Mouse (Mus musculus) neural tube, embryonic 13.5 days (tissue): ENCODE results near the gene Plce1. TPM values are rescaled to one million over a fixed set of nuclear protein-coding genes. Genes with fewer than 3 reads are reported as not detected.

ENCODE experiments used
- ATAC-seq: fragments of 200-750 bp; cut with Nextera tagmentation; 2 replicates; pipeline ENCODE4 v1.8.0; 2017; ENCODE audit warnings: low read depth, mild to moderate bottlenecking, moderate TSS enrichment, moderate library complexity
- H3K27ac ChIP-seq: fragments of 300-500 bp; sonication (generic); replicated peaks from 2 replicates; pipeline ENCODE4 v1.5.1; 2015; ENCODE audit warnings: moderate library complexity, mild to moderate bottlenecking, inconsistent platforms
- H3K27me3 ChIP-seq: fragments of 300-500 bp; sonication (generic); 2 replicates; pipeline ENCODE4 v1.6.1; 2015; ENCODE audit warnings: mild to moderate bottlenecking, inconsistent platforms
- H3K36me3 ChIP-seq: fragments of 300-500 bp; sonication (generic); 2 replicates; pipeline ENCODE4 v1.6.1; 2015; ENCODE audit warnings: mild to moderate bottlenecking, inconsistent platforms
- H3K4me1 ChIP-seq: fragments of 300-500 bp; sonication (generic); replicated peaks from 2 replicates; pipeline ENCODE4 v1.6.1; 2015; ENCODE audit warnings: inconsistent platforms
- H3K4me2 ChIP-seq: fragments of 300-500 bp; sonication (generic); 2 replicates; pipeline ENCODE4 v1.6.1; 2015; ENCODE audit warnings: inconsistent platforms, mild to moderate bottlenecking, moderate library complexity
- H3K4me3 ChIP-seq: fragments of 300-500 bp; sonication (generic); 2 replicates; pipeline ENCODE4 v1.5.1; 2015; ENCODE audit warnings: mild to moderate bottlenecking, inconsistent platforms
- H3K9ac ChIP-seq: fragments of 300-500 bp; sonication (generic); 2 replicates; pipeline ENCODE4 v1.6.1; 2015; ENCODE audit warnings: moderate library complexity, mild to moderate bottlenecking, inconsistent platforms
- H3K9me3 ChIP-seq: fragments of 300-500 bp; sonication (generic); 2 replicates; pipeline ENCODE4 v1.6.1; 2016; ENCODE audit warnings: inconsistent platforms
- WGBS: fragments of 180-500 bp; shearing (Covaris S2); methylation state at CpG from one replicate; pipeline ENCODE4 v1.1.7; 2015; 5-methylcytosine and 5-hydroxymethylcytosine counted together
- polyA plus RNA-seq: library from polyadenylated mRNA; unstranded; fragments of >200 nt; fragmentation: Nextera tagmentation; extraction: Ambion mirVana; gene quantifications from 2 replicates; pipeline ENCODE4 v1.2.1, GENCODE M21; 2015

The Plce1 gene
- polyA plus RNA-seq, 1 experiment from 2014 or later = 5.2 TPM

DNA sequence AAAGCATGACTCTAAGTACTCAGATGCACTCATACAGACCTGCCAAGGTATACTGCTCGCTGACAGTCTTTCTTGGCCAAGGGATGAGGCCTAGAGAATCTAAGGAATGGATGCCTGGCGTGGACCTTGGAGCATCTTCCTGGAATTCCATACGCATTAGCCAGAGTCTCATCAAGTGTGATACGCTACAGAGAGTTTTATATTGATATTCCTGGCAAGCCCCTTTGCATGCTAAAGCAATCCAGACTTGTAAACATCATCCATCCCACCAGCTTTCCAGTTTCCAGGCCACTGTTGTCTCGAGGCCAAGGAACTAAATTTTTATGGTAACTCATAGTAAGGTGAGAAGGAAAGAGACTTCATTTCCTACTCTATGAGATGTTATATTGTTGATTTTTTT, 197.7 kb downstream of the Plce1 start:
- no peak overlapping the region for H3K4me2 ChIP-seq
- ATAC-seq = no peak
- H3K9ac ChIP-seq = no peak overlapping the region
- H3K9me3 ChIP-seq = no peaks in the 10 kb centered on the region
- no peak overlapping the region for H3K27ac ChIP-seq
- 95% methylated on average over 5 of the region's 5 CpGs for WGBS
- no peaks in the 10 kb centered on the region for H3K27me3 ChIP-seq
- H3K36me3 ChIP-seq = no peaks in the 10 kb centered on the region
- no peaks in the 10 kb centered on the region for H3K4me1 ChIP-seq
- H3K4me3 ChIP-seq = no peak overlapping the region

DNA sequence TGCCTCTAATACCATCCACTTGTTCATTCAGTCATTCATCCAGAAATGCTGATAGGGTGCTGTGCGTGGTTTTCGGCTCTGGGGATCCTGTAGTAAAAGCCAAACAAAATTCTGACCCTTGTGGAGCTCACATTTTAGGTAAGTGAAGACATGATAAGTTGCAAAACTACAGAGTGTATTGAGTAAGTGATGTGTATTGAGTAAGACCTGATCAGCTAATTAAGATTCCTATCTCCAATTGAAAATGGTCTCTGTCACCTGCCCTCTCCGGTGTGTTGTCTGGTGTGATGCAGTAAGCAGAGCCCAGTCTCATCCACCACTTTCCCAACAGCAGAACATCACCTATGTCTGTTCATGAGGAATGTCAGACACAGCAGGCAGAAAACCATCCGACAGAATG, 198.6 kb downstream of the Plce1 start:
- no peak for ATAC-seq
- Histone ChIP-seq H3K27ac (no peak overlapping the region), H3K4me3 (no peak overlapping the region), H3K36me3 (no peaks in the 10 kb centered on the region), H3K9ac (no peak overlapping the region), H3K9me3 (no peaks in the 10 kb centered on the region), H3K4me2 (no peak overlapping the region), H3K4me1 (no peaks in the 10 kb centered on the region), H3K27me3 (no peaks in the 10 kb centered on the region)
- 90% methylated on average over 4 of the region's 4 CpGs for WGBS

DNA sequence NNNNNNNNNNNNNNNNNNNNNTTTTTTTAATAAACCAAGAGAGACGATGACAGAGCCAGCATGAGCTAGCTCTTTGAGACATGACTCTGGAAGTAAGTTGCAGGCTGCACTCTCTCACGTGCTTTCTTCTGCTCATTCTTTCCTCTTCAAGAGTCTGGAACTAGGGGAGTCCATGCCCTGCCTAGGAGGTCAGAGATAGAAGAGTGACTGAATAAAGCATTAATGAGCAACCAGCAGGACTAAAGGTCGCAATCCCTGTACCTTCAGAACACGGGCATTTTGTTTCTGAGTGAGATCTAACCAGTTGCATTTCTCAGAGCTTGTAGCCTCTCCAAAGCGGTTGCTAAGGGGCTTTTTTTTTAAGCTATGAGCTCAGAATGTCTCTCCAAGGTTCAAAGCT, 206.4 kb downstream of the Plce1 start:
- Histone ChIP-seq H3K27me3 (no peaks in the 10 kb centered on the region), H3K9ac (no peak overlapping the region), H3K4me3 (no peak overlapping the region), H3K36me3 (no peaks in the 10 kb centered on the region), H3K27ac (no peak overlapping the region), H3K4me1 (no peaks in the 10 kb centered on the region), H3K9me3 (no peaks in the 10 kb centered on the region), H3K4me2 (no peak overlapping the region)
- 68% methylated on average over 5 of the region's 5 CpGs for WGBS
- no peak for ATAC-seq

DNA sequence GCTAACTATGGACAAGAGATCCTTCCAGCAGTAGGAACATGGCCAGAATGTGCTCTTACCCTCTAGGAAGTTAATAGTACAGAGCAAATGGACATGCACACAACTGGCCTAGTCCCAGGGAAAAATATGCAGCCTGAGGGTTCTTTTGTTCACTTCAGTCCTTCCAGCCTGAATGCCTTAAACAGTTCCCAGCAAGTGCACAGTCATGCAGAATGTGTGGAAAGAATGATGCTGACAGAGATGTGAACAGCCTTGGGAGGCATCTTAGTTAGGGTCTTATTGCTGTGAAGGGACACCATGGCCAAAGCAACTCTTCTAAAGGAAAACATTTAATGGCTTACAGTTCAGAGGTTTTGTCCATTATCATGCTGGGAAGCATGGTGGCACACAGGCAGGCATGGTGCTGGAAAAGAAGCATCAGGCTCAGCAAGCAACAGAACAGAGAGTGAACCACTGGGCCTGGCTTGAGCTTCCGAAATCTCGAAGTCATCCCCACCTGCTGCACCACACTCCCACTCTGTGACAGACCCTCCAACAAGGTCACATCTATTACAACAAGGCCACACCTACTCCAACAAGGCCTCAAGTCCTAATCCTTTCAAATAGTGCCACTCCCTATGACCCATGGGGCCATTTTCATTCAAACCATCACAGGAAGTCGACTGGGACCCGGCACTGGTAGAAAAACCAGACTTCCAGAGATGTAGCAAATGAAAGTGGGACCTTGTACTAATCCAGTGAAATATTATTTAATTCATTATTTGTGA, 208.0 kb downstream of the Plce1 start:
- no peak overlapping the region for H3K4me2 ChIP-seq
- no peaks in the 10 kb centered on the region for H3K9me3 ChIP-seq
- no peak overlapping the region for H3K4me3 ChIP-seq
- ATAC-seq = no peak
- no peaks in the 10 kb centered on the region for H3K4me1 ChIP-seq
- no peaks in the 10 kb centered on the region for H3K36me3 ChIP-seq
- H3K9ac ChIP-seq = no peak overlapping the region
- 91% methylated on average over 4 of the region's 4 CpGs for WGBS
- H3K27ac ChIP-seq = no peak overlapping the region
- no peaks in the 10 kb centered on the region for H3K27me3 ChIP-seq

DNA sequence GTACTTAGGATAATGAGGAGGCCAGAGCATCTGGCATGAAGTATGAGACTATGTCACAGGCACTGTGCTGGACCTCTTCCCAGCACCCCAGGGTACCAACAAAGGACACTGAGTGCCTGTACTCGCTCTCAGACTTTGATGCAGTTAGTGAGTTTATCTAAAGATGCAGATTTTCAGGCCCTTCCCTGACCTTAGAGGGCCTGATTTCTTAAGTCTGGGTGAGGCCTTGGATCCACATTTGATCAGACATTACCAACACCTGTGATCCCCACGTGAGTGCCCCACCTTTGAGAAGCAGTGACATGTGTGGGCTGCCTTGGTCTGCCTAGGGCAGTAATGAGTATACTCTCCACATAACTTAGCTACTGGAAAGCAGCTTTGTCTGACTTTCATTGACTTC, 209.4 kb downstream of the Plce1 start:
- Histone ChIP-seq H3K4me1 (no peaks in the 10 kb centered on the region), H3K27ac (no peak overlapping the region), H3K36me3 (no peaks in the 10 kb centered on the region), H3K9me3 (no peaks in the 10 kb centered on the region), H3K9ac (no peak overlapping the region), H3K4me2 (no peak overlapping the region), H3K4me3 (no peak overlapping the region), H3K27me3 (no peaks in the 10 kb centered on the region)
- 86% methylated on average over 2 of the region's 2 CpGs for WGBS
- ATAC-seq = no peak

DNA sequence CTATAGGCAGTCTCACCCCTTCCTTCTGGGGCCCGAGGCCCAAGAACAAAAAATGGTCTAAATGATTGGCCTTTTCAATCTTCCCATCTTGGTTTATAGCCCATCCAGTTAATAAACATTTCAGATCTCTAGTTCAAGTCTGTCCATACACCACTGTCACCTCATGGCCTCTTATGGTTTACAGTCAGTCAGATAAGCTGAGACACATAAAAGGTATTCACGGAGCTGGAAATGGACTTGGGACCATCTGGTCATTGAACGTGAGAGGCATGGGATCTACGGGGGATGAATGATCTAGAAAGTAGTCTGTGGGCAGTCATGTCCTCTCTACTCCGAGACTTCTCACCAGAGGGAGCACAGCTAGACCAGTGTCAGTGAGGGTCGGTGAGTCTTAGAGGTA, 210.6 kb downstream of the Plce1 start:
- H3K27ac ChIP-seq = no peak overlapping the region
- H3K27me3 ChIP-seq = no peaks in the 10 kb centered on the region
- no peak for ATAC-seq
- no peak overlapping the region for H3K4me2 ChIP-seq
- no peak overlapping the region for H3K4me3 ChIP-seq
- no peaks in the 10 kb centered on the region for H3K4me1 ChIP-seq
- 97% methylated on average over 6 of the region's 6 CpGs for WGBS
- H3K36me3 ChIP-seq = no peaks in the 10 kb centered on the region
- H3K9me3 ChIP-seq = no peaks in the 10 kb centered on the region
- no peak overlapping the region for H3K9ac ChIP-seq

DNA sequence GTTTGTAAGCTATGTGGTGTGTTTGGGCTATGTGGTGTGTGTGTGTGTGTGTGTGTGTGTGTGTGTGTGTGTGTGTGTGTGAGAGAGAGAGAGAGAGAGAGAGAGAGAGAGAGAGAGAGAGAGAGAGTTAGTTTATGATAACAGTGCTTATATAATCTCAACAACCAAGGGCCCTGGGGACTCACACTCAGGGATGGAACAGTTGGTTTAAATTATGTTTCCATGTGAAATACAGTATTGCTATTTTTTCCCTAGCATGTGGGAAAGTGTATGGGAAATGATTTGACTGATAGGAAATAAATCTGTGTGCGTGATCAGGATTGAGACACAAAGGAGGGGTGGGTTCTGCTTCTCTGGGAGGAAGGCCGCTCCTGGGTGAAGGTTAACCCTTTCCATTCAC, 212.4 kb downstream of the Plce1 start:
- 38% methylated on average over 2 of the region's 2 CpGs for WGBS
- no peak for ATAC-seq

DNA sequence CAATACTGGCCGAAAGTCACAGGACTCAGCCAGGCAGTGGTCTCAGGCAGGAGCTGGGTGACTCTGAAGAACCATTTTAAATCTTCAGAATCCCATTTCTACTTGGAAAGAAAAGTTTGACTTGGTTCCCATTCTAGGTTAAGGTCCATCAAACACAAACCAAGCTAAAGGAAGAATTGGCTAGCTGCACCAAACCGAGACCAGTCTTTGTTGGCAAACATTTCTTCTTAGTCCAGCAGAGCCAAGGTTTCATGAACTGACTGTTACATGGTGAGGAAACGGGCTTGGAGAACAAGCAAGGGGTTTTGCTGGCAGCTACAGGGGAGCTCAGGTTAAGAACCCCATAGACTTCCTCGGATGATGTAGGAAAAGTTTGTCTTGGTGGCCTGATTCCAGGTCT, 212.9 kb downstream of the Plce1 start:
- Histone ChIP-seq H3K4me1 (no peaks in the 10 kb centered on the region), H3K27ac (no peak overlapping the region), H3K9ac (no peak overlapping the region), H3K4me2 (no peak overlapping the region), H3K4me3 (no peak overlapping the region), H3K27me3 (no peaks in the 10 kb centered on the region), H3K36me3 (no peaks in the 10 kb centered on the region), H3K9me3 (no peaks in the 10 kb centered on the region)
- no peak for ATAC-seq
- 86% methylated on average over 4 of the region's 4 CpGs for WGBS

More for the DNA sequence above, 212.4 kb downstream of the Plce1 start:
- no peak overlapping the region for H3K9ac ChIP-seq
- no peak overlapping the region for H3K27ac ChIP-seq
- H3K4me3 ChIP-seq = no peak overlapping the region
- H3K36me3 ChIP-seq = no peaks in the 10 kb centered on the region
- no peaks in the 10 kb centered on the region for H3K4me1 ChIP-seq
- no peak overlapping the region for H3K4me2 ChIP-seq
- H3K9me3 ChIP-seq = no peaks in the 10 kb centered on the region
- no peaks in the 10 kb centered on the region for H3K27me3 ChIP-seq

DNA sequence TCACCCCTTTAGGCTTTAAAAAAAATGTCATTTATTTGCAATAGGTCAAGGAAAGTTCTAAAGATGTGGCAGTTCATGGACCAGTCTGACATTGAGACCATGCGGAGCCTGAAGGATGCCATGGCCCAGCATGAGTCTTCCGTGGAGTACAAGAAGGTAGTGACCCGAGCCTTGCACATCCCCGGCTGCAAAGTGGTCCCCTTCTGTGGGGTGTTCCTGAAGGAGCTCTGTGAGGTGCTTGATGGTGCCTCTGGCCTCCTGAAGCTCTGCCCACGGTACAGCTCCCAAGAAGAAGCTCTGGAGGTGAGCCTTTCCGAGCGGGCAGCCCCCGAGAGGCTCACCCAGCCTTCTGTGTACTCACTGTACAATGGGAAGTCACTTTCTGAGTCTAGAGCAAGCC, 220.9 kb downstream of the Plce1 start:
- no peak for ATAC-seq
- no peak overlapping the region for H3K27ac ChIP-seq
- H3K27me3 ChIP-seq = no peaks in the 10 kb centered on the region
- no peaks in the 10 kb centered on the region for H3K36me3 ChIP-seq
- no peak overlapping the region for H3K4me3 ChIP-seq
- WGBS = 93% methylated on average over 8 of the region's 8 CpGs
- H3K9me3 ChIP-seq = no peaks in the 10 kb centered on the region
- no peak overlapping the region for H3K9ac ChIP-seq
- H3K4me2 ChIP-seq = no peak overlapping the region
- no peaks in the 10 kb centered on the region for H3K4me1 ChIP-seq

DNA sequence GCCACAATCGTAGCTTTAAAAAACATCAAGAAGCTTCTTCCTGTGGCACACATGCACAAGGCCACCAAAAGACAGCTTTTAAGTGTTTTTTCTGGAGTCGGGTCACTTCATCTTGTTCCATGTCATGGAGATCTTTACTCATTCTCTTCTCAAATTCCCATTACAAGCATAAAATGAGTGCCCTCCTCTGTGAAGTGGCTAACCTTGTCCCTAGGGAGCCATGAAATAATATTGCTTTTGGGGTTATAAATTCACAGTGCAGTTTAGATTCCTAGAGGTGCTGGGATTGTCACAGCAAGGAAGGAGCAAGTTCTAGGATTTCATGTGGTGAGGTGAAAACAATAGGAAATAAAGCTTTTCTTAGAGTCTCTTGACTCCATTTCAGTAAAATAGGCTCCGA, 223.8 kb downstream of the Plce1 start:
- no peak overlapping the region for H3K27ac ChIP-seq
- H3K9me3 ChIP-seq = no peaks in the 10 kb centered on the region
- no peaks in the 10 kb centered on the region for H3K27me3 ChIP-seq
- no peak for ATAC-seq
- no peak overlapping the region for H3K9ac ChIP-seq
- no peak overlapping the region for H3K4me3 ChIP-seq
- H3K4me2 ChIP-seq = no peak overlapping the region
- H3K4me1 ChIP-seq = no peaks in the 10 kb centered on the region
- WGBS = 59% methylated on average over 3 of the region's 3 CpGs
- no peaks in the 10 kb centered on the region for H3K36me3 ChIP-seq

DNA sequence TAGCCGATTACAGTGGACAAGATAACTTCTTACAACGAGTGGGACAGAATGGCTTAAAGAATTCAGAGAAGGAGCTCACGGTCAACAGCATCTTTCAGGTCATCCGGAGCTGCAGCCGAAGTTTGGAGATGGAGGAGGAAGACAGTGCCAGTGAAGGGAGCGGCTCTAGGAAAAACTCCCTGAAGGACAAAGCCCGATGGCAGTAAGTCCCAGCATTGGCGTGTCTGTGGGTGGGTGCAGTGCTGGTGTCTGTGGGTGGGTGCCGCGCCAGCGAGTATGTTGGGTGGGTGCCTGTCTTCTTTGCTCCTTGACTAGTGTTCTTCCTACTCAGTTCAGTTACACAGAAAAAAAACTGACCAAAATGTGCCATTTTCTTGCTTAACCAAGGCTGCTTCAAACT, 224.3 kb downstream of the Plce1 start:
- H3K4me1 ChIP-seq = no peaks in the 10 kb centered on the region
- no peaks in the 10 kb centered on the region for H3K36me3 ChIP-seq
- H3K27me3 ChIP-seq = no peaks in the 10 kb centered on the region
- H3K9ac ChIP-seq = no peak overlapping the region
- H3K9me3 ChIP-seq = no peaks in the 10 kb centered on the region
- ATAC-seq = no peak
- 89% methylated on average over 11 of the region's 11 CpGs for whole genome bisulfite sequencing
- no peak overlapping the region for H3K4me3 ChIP-seq
- no peak overlapping the region for H3K27ac ChIP-seq
- H3K4me2 ChIP-seq = no peak overlapping the region

DNA sequence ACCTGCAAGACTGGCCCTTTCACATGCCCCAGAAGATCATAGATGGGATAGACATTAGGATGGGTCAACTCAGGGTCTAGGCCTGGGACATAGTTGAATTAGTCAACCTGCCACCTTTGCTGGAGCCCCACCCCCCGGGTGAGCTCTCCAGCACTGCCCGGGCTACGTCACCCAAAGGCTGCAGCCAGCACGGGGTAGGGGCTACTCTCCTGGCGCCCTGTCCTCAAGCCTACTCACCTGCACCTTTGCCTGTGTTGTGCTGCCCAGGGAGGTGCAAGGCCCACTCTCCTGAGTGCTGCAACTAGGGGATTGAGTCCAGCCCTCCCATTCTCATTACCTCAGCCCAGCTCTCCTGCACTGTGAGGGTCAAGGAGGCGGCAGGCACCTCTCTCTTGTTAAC, 225.5 kb downstream of the Plce1 start:
- Histone ChIP-seq H3K4me1 (no peaks in the 10 kb centered on the region), H3K9ac (no peak overlapping the region), H3K4me3 (no peak overlapping the region), H3K36me3 (no peaks in the 10 kb centered on the region), H3K9me3 (no peaks in the 10 kb centered on the region), H3K27ac (no peak overlapping the region), H3K4me2 (no peak overlapping the region), H3K27me3 (no peaks in the 10 kb centered on the region)
- 88% methylated on average over 6 of the region's 6 CpGs for WGBS
- no peak for ATAC-seq

DNA sequence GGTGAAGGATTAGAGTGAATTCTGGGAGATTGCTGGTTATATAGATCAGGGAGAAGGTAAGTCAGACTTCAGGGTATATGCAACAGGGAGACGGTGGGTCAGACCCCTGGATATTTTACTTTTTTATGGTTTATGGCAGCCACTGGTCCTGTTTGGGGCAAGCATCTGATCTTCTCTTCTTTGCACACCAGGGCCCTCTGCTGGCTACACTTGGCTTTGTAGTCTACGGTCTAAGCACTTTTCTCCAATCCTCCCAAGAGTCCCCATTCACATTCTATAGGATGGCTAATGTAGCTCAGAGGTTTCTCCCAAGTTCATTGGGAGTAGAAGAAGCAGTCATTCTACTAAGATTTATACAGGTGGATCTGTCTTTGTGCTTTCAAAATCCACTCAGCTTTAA, 228.5 kb downstream of the Plce1 start:
- no peaks in the 10 kb centered on the region for H3K36me3 ChIP-seq
- no peak for ATAC-seq
- no peak overlapping the region for H3K4me3 ChIP-seq
- H3K9me3 ChIP-seq = no peaks in the 10 kb centered on the region
- 91% methylated on average over 2 of the region's 2 CpGs for WGBS
- H3K27me3 ChIP-seq = no peaks in the 10 kb centered on the region
- H3K4me1 ChIP-seq = no peaks in the 10 kb centered on the region
- H3K9ac ChIP-seq = no peak overlapping the region
- no peak overlapping the region for H3K27ac ChIP-seq
- H3K4me2 ChIP-seq = no peak overlapping the region
